Mouse (Mus musculus) inflammation-experienced regulatory T-cells, adult 6 months (primary cell): ENCODE data around the gene Gm5592. TPM values are rescaled to one million over a fixed set of nuclear protein-coding genes. Genes with fewer than 3 reads are reported as not detected.
"Not testable (repeated sequence)": the region's sequence is repeated elsewhere in the genome, so short reads cannot be mapped to it uniquely, and the experiment has no call there.

ENCODE experiments used
- ATAC-seq: one replicate; pipeline ENCODE4 v1.8.0; 2017
- polyA plus RNA-seq, 3 experiments: library from polyadenylated mRNA; unstranded; fragments of 100-300 nt; shearing (Covaris generic); gene quantifications; one replicate each; pipeline ENCODE4 v1.2.1; 2017

Gene Gm5592
- polyA plus RNA-seq: not detected

DNA sequence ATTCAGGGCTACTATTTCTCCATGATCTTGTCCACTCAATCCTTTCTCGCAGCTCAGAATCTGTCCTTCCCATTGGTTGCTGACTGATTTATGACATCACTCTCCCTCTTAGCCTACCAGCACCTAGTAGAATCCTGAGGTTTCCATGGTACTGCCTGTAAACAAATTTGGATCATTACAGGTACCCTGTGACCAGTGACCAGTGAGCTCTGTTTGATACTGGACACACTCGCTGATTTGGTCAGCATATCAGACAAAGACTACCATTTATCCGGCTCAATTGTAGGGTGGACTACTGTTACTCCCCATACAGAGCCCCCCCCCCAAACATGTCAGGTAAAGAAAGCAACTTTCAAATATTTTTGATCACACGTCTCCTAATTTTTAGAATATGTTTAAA is at the start of gene Gm5592:
Gm5592 (plus strand) TSS at position 301 of the 400 bp plus-strand sequence.
- not testable (repeated sequence) for ATAC-seq

DNA sequence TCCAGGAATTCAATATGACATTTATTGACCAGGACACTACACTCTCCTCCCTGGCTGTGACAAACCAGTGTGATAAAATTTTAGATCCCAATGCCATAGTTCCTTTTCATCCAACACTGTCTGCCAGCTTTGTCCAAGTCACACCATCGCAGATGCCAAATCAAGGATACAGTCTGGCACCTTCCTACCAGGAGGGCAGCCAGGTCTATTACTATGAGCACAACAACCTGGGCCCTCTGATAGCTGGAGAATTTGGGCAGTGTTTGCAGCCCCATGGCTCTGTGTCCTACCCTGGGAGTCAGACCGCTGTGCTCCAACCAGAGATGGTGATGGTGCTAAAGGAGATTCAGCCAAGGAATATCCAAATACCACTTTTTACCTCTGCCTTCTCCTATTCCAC is 2.2 kb downstream of the Gm5592 start:
- not testable (repeated sequence) for ATAC-seq

DNA sequence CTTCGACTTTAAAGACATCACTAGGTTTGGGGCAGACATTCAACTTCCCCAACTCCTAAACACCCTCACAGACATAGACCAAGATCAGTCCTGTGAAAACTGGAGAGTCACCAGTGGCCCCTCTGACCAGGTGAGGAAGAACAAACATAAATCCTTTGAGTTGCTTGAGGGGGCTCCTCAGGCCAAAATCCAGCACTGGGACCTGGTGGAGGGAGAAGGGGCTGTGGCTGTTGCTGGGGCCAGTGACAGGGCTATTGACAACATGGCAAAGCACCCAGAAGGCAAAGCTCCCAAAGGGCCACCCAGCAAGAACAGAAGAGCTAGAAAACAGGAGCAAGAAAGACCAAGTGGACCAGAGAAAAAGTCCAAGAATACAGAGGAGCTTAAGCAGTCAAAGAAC is 4.2 kb downstream of the Gm5592 start:
- not testable (repeated sequence) for ATAC-seq

DNA sequence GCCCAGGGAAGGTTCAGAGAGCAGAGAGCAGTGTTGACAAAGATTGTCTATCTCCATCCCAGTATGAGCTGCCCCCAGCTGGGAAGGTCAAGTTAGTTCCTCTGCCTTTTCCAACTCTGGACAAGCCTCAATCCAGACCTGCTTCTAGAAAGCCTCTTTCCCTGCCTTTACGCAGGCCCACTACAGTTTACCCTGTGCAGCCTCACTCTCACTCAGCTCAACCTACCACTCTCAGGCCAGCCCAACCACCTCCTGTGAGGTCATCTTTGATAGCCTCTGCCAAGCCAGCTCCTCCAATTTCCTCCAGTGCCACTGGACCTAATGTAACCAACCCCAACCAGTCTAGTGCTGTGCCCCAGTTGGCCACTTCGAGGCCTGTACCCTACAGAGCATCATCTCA is 4.9 kb downstream of the Gm5592 start:
- ATAC-seq: not testable (repeated sequence)

DNA sequence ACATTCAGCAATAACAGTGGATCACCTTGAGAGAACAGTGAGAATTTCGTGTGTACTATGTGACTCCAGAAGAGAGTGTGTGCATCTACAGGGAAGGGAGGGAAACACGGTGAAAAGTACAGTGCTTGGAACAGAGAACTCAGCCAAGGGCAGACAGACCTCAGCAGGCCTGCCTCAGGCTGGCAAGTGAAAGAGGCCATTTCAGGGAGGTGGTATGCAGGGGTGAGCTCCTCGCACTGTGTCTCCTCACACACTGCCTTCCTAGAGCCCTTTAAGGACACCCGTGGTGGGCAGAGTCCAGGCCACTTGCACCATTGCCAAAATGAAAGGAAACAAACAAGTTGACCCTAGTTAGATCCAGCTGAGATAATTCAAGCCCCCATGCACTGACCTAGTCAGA is 40.0 kb downstream of the Gm5592 start:
- ATAC-seq: no peak

Other genes starting within 250 kb of the Gm5592 start
- not detected for gene 4930433I11Rik, start 166.3 kb upstream of the Gm5592 start, polyA plus RNA-seq
- not detected for gene Gm4884, start 121.1 kb upstream of the Gm5592 start, polyA plus RNA-seq
- gene AI987944, start 239.5 kb downstream of the Gm5592 start, polyA plus RNA-seq: 10 to 100 TPM; 37.8 to 54.1 (median 53.2) TPM